Mouse (Mus musculus) olfactory bulb, adult 2 months (tissue): ENCODE results near the gene Scp2. TPM values are rescaled to one million over a fixed set of nuclear protein-coding genes. Genes with fewer than 3 reads are reported as not detected.

Experiments
- H3K27ac ChIP-seq: fragments of 200-500 bp; 2 replicates; pipeline ENCODE4 v1.5.1; 2012; ENCODE audit warnings: low read depth, low read length; ENCODE audit not compliant: insufficient read depth
- H3K4me1 ChIP-seq: fragments of 200-500 bp; 2 replicates; pipeline ENCODE4 v1.6.1; 2012; ENCODE audit warnings: low read length; ENCODE audit not compliant: control insufficient read depth, insufficient read depth
- H3K4me3 ChIP-seq: fragments of 200-500 bp; 2 replicates; pipeline ENCODE4 v1.5.1; 2012; ENCODE audit warnings: mild to moderate bottlenecking, low read depth, low read length, moderate library complexity; ENCODE audit not compliant: insufficient read depth
- CTCF ChIP-seq: fragments of 200-500 bp; IDR thresholded peaks from 2 replicates; pipeline ENCODE4 v1.5.1; 2012; ENCODE audit warnings: low read depth, mild to moderate bottlenecking, low read length, moderate library complexity; ENCODE audit not compliant: insufficient read depth
- POLR2A ChIP-seq: fragments of 200-500 bp; IDR thresholded peaks from 2 replicates; pipeline ENCODE4 v1.6.1; 2012; ENCODE audit warnings: mild to moderate bottlenecking, low read depth, low read length, moderate library complexity; ENCODE audit not compliant: insufficient read depth
- WGBS: fragments of 180-500 bp; shearing (Covaris S2); methylation state at CpG from one replicate; pipeline ENCODE4 v1.1.7; 2018; 5-methylcytosine and 5-hydroxymethylcytosine counted together
- polyA plus RNA-seq: library from polyadenylated mRNA; stranded (reverse); fragments of >200 nt; gene quantifications from 2 replicates; pipeline ENCODE4 v1.2.4, GENCODE M21; 2012; ENCODE audit warnings: low replicate concordance; ENCODE audit not compliant: missing spikeins, insufficient read depth, insufficient read length

Scp2 gene
- polyA plus RNA-seq, 1 experiment, result not detected

DNA sequence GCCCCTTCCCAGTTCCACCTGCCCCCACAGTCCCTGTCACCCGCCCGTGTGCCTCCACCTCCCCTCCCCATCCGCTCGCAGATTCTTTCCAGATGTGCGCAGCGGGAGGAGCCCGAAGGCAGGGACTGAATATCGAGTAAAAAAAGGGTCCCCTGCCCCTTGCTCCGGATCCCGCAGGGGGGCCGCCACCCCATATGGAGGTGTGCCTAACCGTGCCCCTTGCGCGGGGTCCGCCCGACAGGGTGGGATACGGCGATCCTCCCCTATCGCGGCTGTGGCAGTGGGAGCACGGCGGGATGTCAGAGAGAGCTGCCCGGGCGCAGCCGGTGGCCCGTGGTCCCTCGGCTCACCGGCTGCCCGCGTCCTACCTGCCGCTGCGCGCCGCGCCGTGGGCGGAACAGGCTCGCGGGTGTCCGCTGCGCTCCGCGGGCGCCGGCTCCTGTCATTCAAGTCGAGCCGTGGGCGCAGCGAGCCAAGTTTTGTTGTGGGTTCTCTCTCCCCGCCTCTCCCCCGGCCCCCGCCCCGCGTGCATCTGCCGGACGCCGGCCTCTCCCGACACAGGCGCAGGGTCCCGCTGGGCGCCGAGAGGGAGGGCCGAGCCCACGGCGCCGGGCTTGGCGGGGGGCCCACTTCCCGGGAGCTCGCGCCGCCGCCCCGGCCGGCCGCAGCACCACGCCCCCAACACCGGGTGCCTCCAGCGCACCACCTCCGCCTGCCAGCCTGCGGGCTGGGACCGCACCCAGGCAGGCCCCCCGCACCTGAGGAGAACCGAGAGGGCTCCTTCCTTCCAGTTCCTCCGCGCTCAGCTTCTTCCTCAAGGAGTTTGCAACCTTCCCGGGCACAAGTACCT lies 113.1 kb downstream of the Scp2 start:
- Histone ChIP-seq H3K27ac (no peak overlapping the region), H3K4me1 (peaks cover 14% of the 10 kb centered on the region), H3K4me3 (peak overlapping the region; percentile 51)
- 2% methylated on average over 86 of the region's 86 CpGs for WGBS
- no peak for TF ChIP-seq CTCF
- TF ChIP-seq POLR2A, result no peak

DNA sequence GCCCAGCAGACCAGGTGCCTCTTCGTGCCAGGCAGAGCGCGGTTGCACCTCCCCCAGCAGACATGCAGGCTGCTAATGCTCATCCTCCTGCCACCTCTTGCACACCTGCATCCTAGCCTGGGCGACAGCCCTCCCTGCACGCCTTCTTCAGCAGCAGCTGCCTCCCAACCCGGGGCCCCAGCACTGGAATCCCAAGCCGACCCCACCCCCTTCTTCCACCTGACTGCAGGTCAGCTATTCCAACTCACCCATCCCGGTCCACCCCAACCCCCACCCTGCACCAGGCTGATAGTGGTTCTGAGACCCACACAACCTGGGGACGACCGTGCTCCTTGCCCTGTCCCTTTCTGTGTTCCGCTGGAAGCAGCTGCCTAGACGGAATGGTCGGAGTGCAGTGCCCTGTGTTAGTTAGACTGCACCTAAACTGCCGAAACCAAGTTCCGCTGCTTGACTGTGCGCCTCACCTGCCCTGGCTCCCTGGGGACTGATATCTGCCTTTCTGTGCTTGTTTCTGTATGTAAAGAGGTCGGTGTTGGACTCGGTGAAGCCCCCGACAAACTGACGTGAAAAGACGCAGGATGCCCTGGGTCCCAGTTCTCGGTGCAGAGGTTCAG lies 113.8 kb downstream of the Scp2 start:
- TF ChIP-seq POLR2A, result no peak
- no peak for TF ChIP-seq CTCF
- Histone ChIP-seq H3K27ac (no peak overlapping the region), H3K4me1 (peaks cover 14% of the 10 kb centered on the region), H3K4me3 (peak overlapping the region; percentile 51)
- 30% methylated on average over 22 of the region's 22 CpGs for WGBS

DNA sequence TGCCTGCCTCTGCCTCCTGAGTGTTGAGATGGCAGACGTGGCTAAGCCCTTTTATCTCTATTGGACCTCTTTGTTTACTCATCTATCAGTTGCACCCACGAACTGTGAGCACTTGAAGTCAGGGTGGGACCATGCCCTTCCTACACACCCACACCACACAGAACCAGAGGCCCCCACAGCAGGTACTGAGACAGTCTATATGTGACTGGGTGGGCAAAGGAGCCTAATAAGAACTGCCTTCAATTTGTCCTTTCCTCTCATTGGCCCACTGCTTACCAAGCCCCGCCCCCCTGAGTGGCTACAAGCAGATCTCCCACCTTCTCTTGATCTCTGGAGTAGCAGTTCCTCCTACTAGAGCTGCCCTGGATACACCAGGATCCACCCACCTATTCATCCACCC lies 118.6 kb downstream of the Scp2 start:
- H3K4me1 ChIP-seq, result peaks cover 15% of the 10 kb centered on the region
- H3K27ac ChIP-seq, result no peak overlapping the region
- H3K4me3 ChIP-seq, result no peak overlapping the region
- 70% methylated on average over 3 of the region's 3 CpGs for WGBS
- TF ChIP-seq POLR2A (no peak), CTCF (no peak)

DNA sequence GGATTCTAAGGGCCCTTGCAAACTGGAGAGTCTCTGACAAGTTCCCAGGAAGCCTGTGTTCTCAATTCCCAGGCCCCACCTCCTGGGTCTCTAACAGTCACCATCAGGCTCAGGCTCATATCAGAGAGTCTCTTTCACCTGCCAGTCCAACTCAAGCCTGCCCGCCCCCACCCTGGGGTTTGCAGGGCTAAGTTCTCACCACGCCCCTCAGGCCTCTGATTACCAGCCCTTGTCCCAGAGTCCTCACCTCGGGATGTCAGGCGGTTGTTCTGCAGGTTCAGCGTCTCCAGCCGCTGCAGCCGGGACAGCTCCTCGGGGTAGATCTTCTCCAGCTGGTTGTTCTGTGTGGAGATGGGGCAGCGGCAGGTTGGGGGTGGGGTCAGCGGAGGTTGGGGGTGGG lies 119.5 kb downstream of the Scp2 start:
- no peak overlapping the region for H3K4me3 ChIP-seq
- H3K4me1 ChIP-seq, result peaks cover 13% of the 10 kb centered on the region
- H3K27ac ChIP-seq, result no peak overlapping the region
- 41% methylated on average over 9 of the region's 10 CpGs for WGBS
- TF ChIP-seq CTCF, result no peak
- no peak for TF ChIP-seq POLR2A

DNA sequence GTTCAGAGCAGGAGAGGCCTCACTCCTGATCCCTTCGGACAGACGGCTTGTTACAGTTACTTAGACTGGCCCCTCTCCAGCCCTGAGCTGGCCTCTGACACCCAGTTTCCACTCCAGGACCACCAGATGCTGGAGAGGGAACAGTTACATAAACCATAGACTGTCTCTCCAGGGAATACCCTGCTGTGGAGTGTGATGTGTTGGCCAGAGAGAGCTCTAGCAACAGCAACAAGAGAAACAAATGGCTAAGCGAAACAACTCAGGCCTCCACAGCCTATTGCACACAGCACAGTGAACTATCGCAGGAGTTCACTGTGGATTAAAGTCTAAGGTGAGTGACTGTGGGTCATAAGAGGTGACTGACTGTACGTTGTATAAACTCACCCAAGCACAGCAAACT lies 120.2 kb downstream of the Scp2 start:
- 84% methylated on average over 5 of the region's 5 CpGs for WGBS
- Histone ChIP-seq H3K4me1 (peaks cover 15% of the 10 kb centered on the region), H3K27ac (no peak overlapping the region), H3K4me3 (no peak overlapping the region)
- TF ChIP-seq CTCF, result no peak
- TF ChIP-seq POLR2A, result no peak

DNA sequence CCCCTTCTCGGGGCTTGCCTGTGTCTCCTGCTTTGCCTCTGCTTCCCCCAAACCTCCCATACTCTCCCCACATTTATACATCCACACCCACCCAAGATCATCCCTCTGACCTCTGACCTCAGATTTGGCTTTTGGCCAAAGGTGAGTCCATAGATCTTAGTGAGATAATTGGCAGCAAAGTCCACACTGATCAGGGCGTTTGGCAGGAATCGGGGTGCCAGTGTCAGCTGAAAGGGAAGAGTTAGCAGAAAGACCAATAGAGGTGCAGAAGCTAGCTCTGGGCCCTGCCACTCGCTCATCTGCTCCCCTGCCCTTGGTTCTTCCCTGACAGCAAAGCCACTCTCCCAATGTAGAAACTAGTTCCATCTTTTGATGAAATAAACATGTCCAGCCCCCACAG lies 121.6 kb downstream of the Scp2 start:
- H3K27ac ChIP-seq, result no peak overlapping the region
- no peak for TF ChIP-seq POLR2A
- no peak for TF ChIP-seq CTCF
- peaks cover 26% of the 10 kb centered on the region for H3K4me1 ChIP-seq
- WGBS, result 83% methylated on average over 4 of the region's 4 CpGs
- H3K4me3 ChIP-seq, result no peak overlapping the region

DNA sequence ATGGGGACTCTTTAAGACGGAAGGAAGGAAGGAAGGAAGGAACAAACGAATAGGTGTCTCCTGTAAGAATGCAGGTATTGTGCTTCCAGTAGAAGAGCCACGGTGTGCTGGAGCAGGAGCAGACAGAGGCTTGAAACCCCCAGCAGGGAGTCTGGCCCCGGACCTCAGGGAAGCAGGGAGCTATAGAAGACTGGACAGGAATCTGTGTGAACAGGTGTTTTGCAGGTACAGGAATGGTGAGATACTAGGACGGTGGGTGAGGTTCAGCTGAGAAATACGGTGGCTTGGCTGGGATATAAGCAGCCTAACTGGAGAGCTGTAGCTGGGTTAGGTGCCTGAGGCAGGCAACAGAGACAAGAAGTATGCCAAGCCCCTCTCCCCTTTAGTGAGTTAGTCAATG lies 124.6 kb downstream of the Scp2 start:
- WGBS, result 84% methylated on average over 6 of the region's 6 CpGs
- no peak for TF ChIP-seq POLR2A
- H3K4me1 ChIP-seq, result peaks cover 35% of the 10 kb centered on the region
- no peak overlapping the region for H3K27ac ChIP-seq
- H3K4me3 ChIP-seq, result no peak overlapping the region

DNA sequence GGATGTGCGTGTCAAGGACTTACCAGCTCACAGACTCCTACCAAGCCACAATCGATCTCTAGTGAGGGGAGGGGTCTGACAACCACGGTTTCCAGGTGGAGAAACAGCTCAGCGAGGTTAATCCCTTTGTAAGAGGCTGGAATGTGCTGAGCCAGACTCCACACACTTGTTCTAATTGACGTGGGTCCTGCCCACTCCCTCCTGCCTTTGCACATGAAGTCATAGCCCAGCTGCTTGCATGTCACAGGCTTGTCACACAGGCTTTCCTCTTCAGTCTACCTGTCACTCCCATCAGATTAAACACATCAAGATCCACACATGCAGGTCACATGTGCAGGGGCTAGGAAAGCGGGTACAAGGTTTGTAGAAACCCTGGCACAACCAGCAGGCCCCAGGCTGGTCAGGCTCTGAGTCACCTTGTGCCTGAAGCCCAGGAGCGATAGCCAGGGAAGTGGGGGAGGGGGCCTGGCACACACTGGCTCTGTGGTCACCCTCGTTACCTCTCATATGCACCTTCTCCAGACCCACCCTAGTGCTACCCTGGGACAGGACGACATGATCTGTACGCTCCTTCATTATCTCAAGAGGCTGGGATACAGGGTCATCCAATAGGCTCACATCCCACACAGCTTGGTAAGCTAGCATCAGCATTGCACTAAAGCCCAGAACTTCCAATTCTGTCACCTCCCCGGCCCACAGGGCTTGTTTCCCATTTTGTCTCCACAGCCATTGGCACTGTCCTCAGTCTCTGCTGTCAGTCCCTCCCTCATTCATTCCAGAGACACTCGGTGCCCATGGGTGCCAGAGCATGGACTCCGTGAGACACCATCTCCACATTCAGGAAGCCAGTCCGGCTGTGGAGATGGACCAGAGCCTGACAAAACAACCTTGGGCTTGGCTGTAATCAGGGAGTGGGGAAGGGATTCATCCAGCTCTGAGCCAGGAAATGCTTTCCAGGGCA lies 125.6 kb downstream of the Scp2 start:
- 54% methylated on average over 14 of the region's 14 CpGs for WGBS
- Histone ChIP-seq H3K4me1 (peaks cover 39% of the 10 kb centered on the region), H3K27ac (no peak overlapping the region), H3K4me3 (no peak overlapping the region)
- no peak for TF ChIP-seq POLR2A
- TF ChIP-seq CTCF, result no peak
